Mouse (Mus musculus) liver, embryonic 14.5 days (tissue): ENCODE results near the gene Il17rd.

Experiments used
- CTCF ChIP-seq: IDR thresholded peaks from 2 replicates; pipeline ENCODE4 v1.5.1; 2016; ENCODE audit warnings: antibody characterized with exemption, low read depth, control low read depth
- EP300 ChIP-seq: IDR thresholded peaks from 2 replicates; pipeline ENCODE4 v1.6.1; 2016; ENCODE audit warnings: antibody characterized with exemption, low read depth

- TF ChIP-seq CTCF (no peak), EP300 (no peak)
These were observed at the start of gene Il17rd for GRCm38 (mm10) chr14:27038783-27039182.
